Mouse (Mus musculus): ENCODE measurements around the gene Mast4. TPM values are rescaled to one million over a fixed set of nuclear protein-coding genes. Genes with fewer than 3 reads are reported as not detected.
A peak's percentile ranks its signal among the peaks of the same experiment; 100 is the strongest.

Mast4 gene
- total and polyA plus RNA-seq, 3 experiments: 0.99 to 7.4 (median 6.1) TPM

DNA sequence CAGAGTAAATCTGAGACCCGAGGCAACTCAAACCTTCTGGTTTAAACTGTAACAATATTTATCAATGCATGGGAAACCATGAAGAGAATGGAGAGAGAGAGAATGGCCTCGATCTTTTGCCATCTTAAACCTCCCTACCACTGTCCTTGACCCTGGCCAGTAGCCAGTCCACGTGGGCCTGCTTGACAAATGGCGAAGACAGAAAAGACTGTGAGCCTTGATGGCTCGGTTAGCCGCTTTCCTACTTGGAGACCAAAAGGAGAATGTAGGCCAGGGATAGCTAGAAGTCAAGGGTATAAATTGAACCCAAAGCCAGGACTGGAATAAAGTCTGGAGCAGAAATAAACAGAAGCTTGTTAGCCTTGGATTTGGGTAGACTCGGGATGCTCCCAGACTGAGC is 640.1 kb downstream of the Mast4 start:
- dilution Hi-C loops (cut with MboI; ENCODE audit: extremely low pct_ligation_motif_present, extremely low pct_unique_long_range_greater_than_20kb, low sequenced_read_pairs): no loop called here
- peak overlapping the region; percentile 69 to 98 (median 91) for H3K4me3 ChIP-seq (replicated peaks in 1 of 3; ENCODE audit: low read depth in 2 of 3, low read length in 2 of 3, poor library complexity in 1 of 3)

DNA sequence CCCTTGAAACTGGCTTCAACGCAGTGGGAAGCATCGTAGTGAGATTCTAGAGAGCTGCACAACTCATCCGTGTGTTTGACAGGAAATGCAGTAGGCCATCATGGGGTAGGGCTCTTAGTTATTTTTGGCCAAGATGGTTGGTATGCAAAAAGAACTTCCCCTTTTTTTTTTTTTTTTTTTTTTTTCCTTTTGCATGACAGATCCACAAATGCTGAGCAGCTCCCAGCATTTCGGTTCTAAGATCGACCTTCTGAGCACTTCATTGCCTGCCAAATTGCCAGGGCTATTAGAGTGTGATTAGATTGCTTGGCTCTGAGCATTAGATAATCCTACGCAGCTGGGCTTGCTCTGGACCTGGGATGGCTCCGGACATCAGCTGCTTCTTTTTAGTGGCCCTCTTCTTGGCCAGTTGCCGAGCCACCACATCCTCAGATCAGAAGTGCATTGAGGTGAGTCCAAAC is 640.9 kb downstream of the Mast4 start, which contains the start of gene Cd180:
TSS of gene Cd180 (plus strand) at position 218 of the 461 bp plus-strand sequence.
- Histone ChIP-seq H3K27me3 (replicated peaks) (no peaks in the 10 kb centered on the region), H3K9ac (ENCODE audit: insufficient read depth, low read depth) (peak within 1 kb of the TSS; percentile 100), H3K9me3 (replicated peaks; ENCODE audit: low read length) (no peaks in the 10 kb centered on the region), H3K79me2 (replicated peaks; ENCODE audit: control insufficient read depth, extremely low read depth, insufficient read depth, poor library complexity, severe bottlenecking) (peaks cover 46% of the 10 kb centered on the region), H3K4me2 (ENCODE audit: insufficient read depth, low read depth, poor library complexity, severe bottlenecking) (peak within 1 kb of the TSS; percentile 97), H3K4me3 (replicated peaks in 1 of 3; ENCODE audit: low read depth in 2 of 3, low read length in 2 of 3, poor library complexity in 1 of 3) (peak within 1 kb of the TSS; percentile 69 to 98 (median 91)), H3K27ac (ENCODE audit: insufficient read depth, low read depth) (peak within 1 kb of the TSS; percentile 100), H3K36me3 (replicated peaks in 1 of 2; ENCODE audit: control insufficient read depth in 1 of 2, insufficient read depth in 1 of 2, low read length in 1 of 2) (peaks cover 4 to 6% of the 10 kb centered on the region in 2 experiments), H3K4me1 (ENCODE audit: control insufficient read depth in 1 of 2, insufficient read depth in 2 of 2) (peaks cover 28 to 47% of the 10 kb centered on the region in 2 experiments)
- in situ Hi-C loops (cut with MboI; ENCODE audit: low pct_ligation_motif_present, low pct_unique_long_range_greater_than_20kb, low sequenced_read_pairs): loop anchor here (5.0 to 10.0 kb wide), 2 partner anchors 34 to 211 kb away; no protein-coding TSS in a partner anchor
- DNase-seq (ENCODE audit: extremely low read depth): peak; percentile 86
- dilution Hi-C loops (cut with MboI; ENCODE audit: extremely low pct_ligation_motif_present, extremely low pct_unique_long_range_greater_than_20kb, low sequenced_read_pairs): no loop called here
- TF ChIP-seq POLR2A (IDR thresholded peaks at IDR 0.05; ENCODE audit: low read depth, low read length): peak; percentile 77
- TF ChIP-seq TBP (conservative IDR thresholded peaks at IDR 0.05; ENCODE audit: low read depth, low read length): peak; percentile 95
- no peak for TF ChIP-seq ZC3H11A (IDR thresholded peaks at IDR 0.05; ENCODE audit: low read depth, low read length)
- no peak; the same call in 1 of the 2 replicates for TF ChIP-seq CHD1 (IDR thresholded peaks at IDR 0.05; ENCODE audit: low read depth, low read length)
- no peak for TF ChIP-seq PAX5 (IDR thresholded peaks at IDR 0.05; ENCODE audit: low read length)
- 0 out of 2 replicates have a peak, but pooled peaks have one; percentile 78 for TF ChIP-seq KAT2A (IDR thresholded peaks at IDR 0.05; ENCODE audit: insufficient replicate concordance, low read length)
- peak; percentile 82 for TF ChIP-seq MAZ (IDR thresholded peaks at IDR 0.05; ENCODE audit: low read depth, low read length)
- peak; percentile 28 for TF ChIP-seq SMC3 (IDR thresholded peaks at IDR 0.05; ENCODE audit: low read depth, low read length)
- peak; percentile 93 for TF ChIP-seq MYC (IDR thresholded peaks at IDR 0.05; ENCODE audit: low read depth, low read length)
- TF ChIP-seq POLR2AphosphoS2 (IDR thresholded peaks at IDR 0.05; ENCODE audit: low read depth, low read length): 0 out of 2 replicates have a peak, but pooled peaks have one; percentile 48
- peak; percentile 72 for TF ChIP-seq JUN (IDR thresholded peaks at IDR 0.05; ENCODE audit: insufficient read depth, low read depth, low read length)
- TF ChIP-seq BHLHE40 (IDR thresholded peaks at IDR 0.05; ENCODE audit: low read depth, low read length): peak; percentile 83
- TF ChIP-seq JUND (conservative IDR thresholded peaks at IDR 0.05; ENCODE audit: low read depth, low read length): peak; percentile 86
- no peak for TF ChIP-seq USF1 (IDR thresholded peaks at IDR 0.05; ENCODE audit: low read depth, low read length)
- peak; percentile 64 for TF ChIP-seq HCFC1 (IDR thresholded peaks at IDR 0.05; ENCODE audit: low read depth, low read length)
- peak; percentile 98 for TF ChIP-seq EP300 (IDR thresholded peaks at IDR 0.05; ENCODE audit: low read length)
- TF ChIP-seq GABPA (IDR thresholded peaks at IDR 0.05; ENCODE audit: insufficient replicate concordance, low read depth, low read length): no peak
- no peak; the same call in 1 of the 2 replicates for TF ChIP-seq UBTF (IDR thresholded peaks at IDR 0.05; ENCODE audit: low read depth, low read length)
- TF ChIP-seq IRF4 (IDR thresholded peaks at IDR 0.05; ENCODE audit: low read depth, low read length): peak; percentile 88
- peak; percentile 100 for TF ChIP-seq ZNF384 (IDR thresholded peaks at IDR 0.05; ENCODE audit: low read depth, low read length)
- 0 out of 2 replicates have a peak, but pooled peaks have one; percentile 73 for TF ChIP-seq E2F4 (IDR thresholded peaks at IDR 0.05; ENCODE audit: insufficient replicate concordance, low read depth, low read length)
- peak; percentile 87 for TF ChIP-seq MXI1 (IDR thresholded peaks at IDR 0.05; ENCODE audit: low read depth, low read length)
- peak; percentile 71 for TF ChIP-seq ELF1 (IDR thresholded peaks at IDR 0.05; ENCODE audit: low read depth, low read length)
- TF ChIP-seq ETS1 (conservative IDR thresholded peaks at IDR 0.05; ENCODE audit: low read depth, low read length): peak; percentile 94
- peak; percentile 93 for TF ChIP-seq TCF12 (IDR thresholded peaks at IDR 0.05; ENCODE audit: low read depth, low read length)
- no peak; the same call in 1 of the 2 replicates for TF ChIP-seq RAD21 (IDR thresholded peaks at IDR 0.05; ENCODE audit: low read depth, low read length)

More for the DNA sequence above, 640.1 kb downstream of the Mast4 start:
- H3K36me3 ChIP-seq (replicated peaks in 1 of 2; ENCODE audit: control insufficient read depth in 1 of 2, insufficient read depth in 1 of 2, low read length in 1 of 2): peaks cover 10 to 12% of the 10 kb centered on the region in 2 experiments
- H3K9me3 ChIP-seq (replicated peaks; ENCODE audit: low read length): no peaks in the 10 kb centered on the region
- no peaks in the 10 kb centered on the region for H3K27me3 ChIP-seq (replicated peaks)
- peaks cover 26 to 47% of the 10 kb centered on the region in 2 experiments for H3K4me1 ChIP-seq (ENCODE audit: control insufficient read depth in 1 of 2, insufficient read depth in 2 of 2)
- no peak for TF ChIP-seq JUN (IDR thresholded peaks at IDR 0.05; ENCODE audit: insufficient read depth, low read depth, low read length)
- TF ChIP-seq CHD2 (IDR thresholded peaks at IDR 0.05; ENCODE audit: low read length): no peak
- TF ChIP-seq E2F4 (IDR thresholded peaks at IDR 0.05; ENCODE audit: insufficient replicate concordance, low read depth, low read length): no peak
- no peak for TF ChIP-seq MYC (IDR thresholded peaks at IDR 0.05; ENCODE audit: low read depth, low read length)
- TF ChIP-seq ZC3H11A (IDR thresholded peaks at IDR 0.05; ENCODE audit: low read depth, low read length): no peak
- no peak for TF ChIP-seq TCF12 (IDR thresholded peaks at IDR 0.05; ENCODE audit: low read depth, low read length)
- TF ChIP-seq MXI1 (IDR thresholded peaks at IDR 0.05; ENCODE audit: low read depth, low read length): peak; percentile 93; the same call in 1 of the 2 replicates
- no peak for TF ChIP-seq HCFC1 (IDR thresholded peaks at IDR 0.05; ENCODE audit: low read depth, low read length)
- TF ChIP-seq POLR2AphosphoS2 (IDR thresholded peaks at IDR 0.05; ENCODE audit: low read depth, low read length): 0 out of 2 replicates have a peak, but pooled peaks have one; percentile 3
- TF ChIP-seq USF1 (IDR thresholded peaks at IDR 0.05; ENCODE audit: low read depth, low read length): peak; percentile 37
- 0 out of 2 replicates have a peak, but pooled peaks have one; percentile 4 for TF ChIP-seq UBTF (IDR thresholded peaks at IDR 0.05; ENCODE audit: low read depth, low read length)
- TF ChIP-seq MAX (IDR thresholded peaks at IDR 0.05; ENCODE audit: low read length): peak; percentile 60; the same call in 1 of the 2 replicates
- no peak for TF ChIP-seq PAX5 (IDR thresholded peaks at IDR 0.05; ENCODE audit: low read length)
- H3K9ac ChIP-seq (ENCODE audit: insufficient read depth, low read depth): peak overlapping the region; percentile 100
- DNase-seq (ENCODE audit: extremely low read depth): no peak
- in situ Hi-C loops (cut with MboI; ENCODE audit: low pct_ligation_motif_present, low pct_unique_long_range_greater_than_20kb, low sequenced_read_pairs): loop anchor here (5.0 to 10.0 kb wide), 2 partner anchors 33 to 211 kb away; no protein-coding TSS in a partner anchor
- H3K79me2 ChIP-seq (replicated peaks; ENCODE audit: control insufficient read depth, extremely low read depth, insufficient read depth, poor library complexity, severe bottlenecking): peaks cover 54% of the 10 kb centered on the region
- peak overlapping the region; percentile 57 for H3K4me2 ChIP-seq (ENCODE audit: insufficient read depth, low read depth, poor library complexity, severe bottlenecking)
- peak overlapping the region; percentile 98 for H3K27ac ChIP-seq (ENCODE audit: insufficient read depth, low read depth)

Data from CH12.LX (cell line).